Mouse (Mus musculus) forebrain, embryonic 16.5 days (tissue): Measurements from ENCODE around the gene AA467197. TPM values are rescaled to one million over a fixed set of nuclear protein-coding genes. Genes with fewer than 3 reads are reported as not detected.

ENCODE experiments used
- ATAC-seq: fragments of 200-750 bp; cut with Nextera tagmentation; 2 replicates; pipeline ENCODE4 v1.8.0; 2017; ENCODE audit warnings: mild to moderate bottlenecking, moderate library complexity
- H3K27ac ChIP-seq: fragments of 300-500 bp; sonication (generic); 2 replicates; pipeline ENCODE4 v1.5.1; 2014; ENCODE audit warnings: low read length, control low read depth
- H3K27me3 ChIP-seq: fragments of 300-500 bp; sonication (generic); replicated peaks from 2 replicates; pipeline ENCODE4 v1.6.1; 2014; ENCODE audit warnings: low read length; ENCODE audit not compliant: control insufficient read depth, insufficient read depth
- H3K36me3 ChIP-seq: fragments of 300-500 bp; sonication (generic); 2 replicates; pipeline ENCODE4 v1.6.1; 2014; ENCODE audit not compliant: control insufficient read depth, insufficient read depth
- H3K4me1 ChIP-seq: fragments of 300-500 bp; sonication (generic); replicated peaks from 2 replicates; pipeline ENCODE4 v1.6.1; 2014; ENCODE audit warnings: low read length; ENCODE audit not compliant: control insufficient read depth, insufficient read depth
- H3K4me2 ChIP-seq: fragments of 300-500 bp; sonication (generic); 2 replicates; pipeline ENCODE4 v1.6.1; 2014; ENCODE audit warnings: mild to moderate bottlenecking, low read length, control low read depth
- H3K4me3 ChIP-seq: fragments of 300-500 bp; sonication (generic); replicated peaks from 2 replicates; pipeline ENCODE4 v1.5.1; 2014; ENCODE audit warnings: mild to moderate bottlenecking, low read length, control low read depth
- H3K9ac ChIP-seq: fragments of 300-500 bp; sonication (generic); replicated peaks from 2 replicates; pipeline ENCODE4 v1.6.1; 2014; ENCODE audit warnings: low read depth, low read length, control low read depth
- H3K9me3 ChIP-seq: fragments of 300-500 bp; sonication (generic); 2 replicates; pipeline ENCODE4 v1.6.1; 2016; ENCODE audit warnings: low read length; ENCODE audit not compliant: control insufficient read depth
- WGBS: fragments of 180-500 bp; shearing (Covaris S2); extraction: QIAGEN DNeasy Blood & Tissue Kit; methylation state at CpG from one replicate; pipeline ENCODE4 v1.1.7; 2014; 5-methylcytosine and 5-hydroxymethylcytosine counted together
- polyA plus RNA-seq: library from polyadenylated mRNA; unstranded; fragments of >200 nt; fragmentation: Nextera tagmentation; extraction: Ambion mirVana; gene quantifications from 2 replicates; pipeline ENCODE4 v1.2.1, GENCODE M21; 2015

The AA467197 gene
- polyA plus RNA-seq, result not detected in 2 replicates

DNA sequence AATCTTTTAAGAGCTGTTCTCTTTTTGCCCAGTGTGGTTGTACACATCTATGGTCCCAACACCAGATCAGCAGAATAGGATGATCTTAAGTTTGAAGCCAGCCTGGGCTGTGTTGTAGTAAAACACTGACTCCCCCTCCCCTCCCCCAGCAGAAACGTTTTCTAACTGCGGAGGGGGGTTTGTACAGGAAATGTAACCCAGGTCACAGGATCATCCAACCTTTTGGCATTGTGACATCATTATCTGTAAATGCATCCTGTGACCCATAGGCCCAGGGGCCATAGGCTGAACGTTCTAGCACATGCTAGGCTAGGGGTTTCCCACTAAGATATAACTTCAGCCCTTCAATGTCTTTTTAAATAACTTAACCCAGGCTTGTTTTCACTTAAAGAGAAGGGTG lies at the start of gene AA467197:
TSS of gene AA467197 (plus strand) at position 301 of the 400 bp plus-strand sequence.
- 66% methylated on average over 3 of the region's 3 CpGs for WGBS
- no peak within 1 kb of the TSS for H3K27ac ChIP-seq
- peaks cover 13% of the 10 kb centered on the region for H3K4me1 ChIP-seq
- H3K9ac ChIP-seq, result peak within 1 kb of the TSS; percentile 48
- H3K9me3 ChIP-seq, result no peaks in the 10 kb centered on the region
- H3K4me2 ChIP-seq, result peak within 1 kb of the TSS; percentile 74
- peaks cover 5% of the 10 kb centered on the region; the same call in 1 of the 2 replicates for H3K27me3 ChIP-seq
- 0 out of 2 replicates have a peak, but pooled peaks cover 6% of the 10 kb centered on the region for H3K36me3 ChIP-seq
- peak within 1 kb of the TSS; percentile 44 for H3K4me3 ChIP-seq
- no peak for ATAC-seq

DNA sequence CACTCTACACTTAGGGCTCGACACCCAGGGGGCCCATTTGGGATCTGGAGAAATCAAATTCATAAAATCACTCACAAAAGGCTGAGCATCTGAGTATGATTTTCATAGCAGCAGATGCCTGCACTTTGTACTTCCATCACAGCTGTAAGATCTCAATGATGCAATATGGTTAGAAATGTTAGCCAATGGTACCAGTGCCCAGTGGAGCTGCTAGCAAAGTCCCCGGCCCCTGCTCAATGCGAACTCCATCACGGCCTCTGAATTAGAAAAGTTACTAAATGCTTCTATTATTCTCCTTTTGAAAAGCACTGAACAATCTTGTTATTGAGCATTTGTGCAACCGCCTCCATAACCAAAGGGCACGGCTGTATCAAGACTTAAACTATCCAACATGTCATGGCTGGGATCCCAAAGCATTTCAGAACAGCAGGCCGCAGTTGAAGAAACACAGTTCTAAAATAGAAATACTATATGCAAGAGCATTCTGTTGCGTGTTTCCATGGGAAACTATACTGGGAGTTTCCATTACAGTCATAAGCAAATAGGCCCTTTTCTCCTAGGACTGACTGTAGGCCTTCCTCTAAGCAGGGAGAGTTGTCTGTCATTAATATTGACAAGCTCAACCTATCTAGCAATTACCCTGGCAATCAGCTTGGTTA lies 48.8 kb upstream of the AA467197 start:
- H3K4me3 ChIP-seq, result no peak overlapping the region
- no peak overlapping the region for H3K4me2 ChIP-seq
- H3K27me3 ChIP-seq, result no peaks in the 10 kb centered on the region
- H3K4me1 ChIP-seq, result 0 out of 2 replicates have a peak, but pooled peaks cover 4% of the 10 kb centered on the region
- ATAC-seq, result no peak
- 60% methylated on average over 8 of the region's 8 CpGs for WGBS
- H3K9me3 ChIP-seq, result no peaks in the 10 kb centered on the region
- H3K9ac ChIP-seq, result no peak overlapping the region
- H3K36me3 ChIP-seq, result no peaks in the 10 kb centered on the region
- no peak overlapping the region for H3K27ac ChIP-seq

DNA sequence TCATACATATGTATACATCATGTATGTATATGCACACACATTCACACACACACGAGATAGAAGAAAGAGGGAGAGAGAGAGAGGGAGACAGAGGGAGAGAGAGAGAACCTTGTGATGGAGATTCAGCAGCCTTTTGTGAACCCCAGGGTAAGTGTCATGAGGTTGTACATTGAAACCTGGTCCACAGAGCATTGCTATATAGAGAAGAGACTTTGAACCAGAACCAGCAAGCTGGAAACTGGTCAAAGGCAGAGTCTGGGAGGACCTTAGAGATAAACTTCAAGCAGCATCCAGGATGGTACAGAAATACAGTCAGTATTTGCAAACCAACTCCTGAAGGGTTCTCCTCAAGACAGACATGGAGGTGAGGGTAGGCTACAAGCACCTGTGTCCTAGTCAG lies 46.4 kb upstream of the AA467197 start:
- H3K4me1 ChIP-seq, result 0 out of 2 replicates have a peak, but pooled peaks cover 4% of the 10 kb centered on the region
- no peak overlapping the region for H3K4me3 ChIP-seq

DNA sequence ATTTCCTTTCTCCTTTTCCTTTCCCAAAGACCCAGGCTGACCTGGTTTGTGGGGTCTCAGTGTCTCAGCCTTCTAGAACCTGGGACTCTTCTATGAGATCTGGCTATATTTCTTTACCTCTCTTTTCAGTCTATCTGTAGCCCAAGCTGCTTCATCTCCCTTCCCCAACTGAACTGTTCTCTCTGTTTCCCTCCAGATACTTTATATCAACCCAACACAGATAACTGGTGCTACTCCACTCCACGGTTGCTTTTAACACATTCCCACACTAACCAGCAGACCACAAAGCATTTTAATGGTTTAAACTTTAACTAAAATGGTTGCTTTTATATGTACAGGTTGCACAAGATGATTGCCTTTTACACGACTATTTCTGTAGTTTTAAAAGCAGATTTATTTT lies 45.6 kb upstream of the AA467197 start:
- Histone ChIP-seq H3K27ac (no peak overlapping the region), H3K9ac (no peak overlapping the region), H3K36me3 (no peaks in the 10 kb centered on the region), H3K4me1 (0 out of 2 replicates have a peak, but pooled peaks cover 4% of the 10 kb centered on the region), H3K4me3 (no peak overlapping the region), H3K27me3 (no peaks in the 10 kb centered on the region), H3K9me3 (no peaks in the 10 kb centered on the region), H3K4me2 (no peak overlapping the region)
- WGBS, result 74% methylated on average over 2 of the region's 2 CpGs
- ATAC-seq, result no peak

More for the DNA sequence above, 46.4 kb upstream of the AA467197 start:
- Histone ChIP-seq H3K4me2 (no peak overlapping the region), H3K27ac (no peak overlapping the region), H3K9ac (no peak overlapping the region), H3K27me3 (no peaks in the 10 kb centered on the region), H3K36me3 (no peaks in the 10 kb centered on the region), H3K9me3 (no peaks in the 10 kb centered on the region)
- ATAC-seq, result no peak
- WGBS, result 80% methylated on average over 1 of the region's 1 CpGs

DNA sequence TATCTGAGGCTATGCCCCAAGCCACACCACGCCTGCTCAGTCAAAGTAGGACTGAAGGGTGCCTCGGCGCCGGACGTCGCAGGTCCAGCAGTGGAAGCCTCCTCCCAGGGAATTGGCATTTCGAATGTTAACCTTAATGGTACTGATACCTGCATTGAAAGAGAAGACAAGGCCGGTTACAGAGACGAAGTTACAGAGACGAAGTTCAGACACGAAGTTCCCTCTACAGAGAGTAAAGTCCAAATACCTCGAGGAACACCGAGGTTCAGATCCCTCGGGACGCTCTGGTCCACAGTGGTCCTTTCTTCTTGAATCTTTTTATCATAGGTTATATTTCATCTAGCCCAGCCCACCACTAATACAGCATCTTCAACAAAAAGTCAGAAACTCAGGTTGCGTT lies 41.3 kb upstream of the AA467197 start:
- Histone ChIP-seq H3K36me3 (no peaks in the 10 kb centered on the region), H3K4me2 (no peak overlapping the region), H3K9me3 (no peaks in the 10 kb centered on the region), H3K4me3 (no peak overlapping the region), H3K27ac (no peak overlapping the region), H3K27me3 (no peaks in the 10 kb centered on the region), H3K4me1 (no peaks in the 10 kb centered on the region), H3K9ac (no peak overlapping the region)
- 93% methylated on average over 16 of the region's 16 CpGs for WGBS
- ATAC-seq, result no peak

DNA sequence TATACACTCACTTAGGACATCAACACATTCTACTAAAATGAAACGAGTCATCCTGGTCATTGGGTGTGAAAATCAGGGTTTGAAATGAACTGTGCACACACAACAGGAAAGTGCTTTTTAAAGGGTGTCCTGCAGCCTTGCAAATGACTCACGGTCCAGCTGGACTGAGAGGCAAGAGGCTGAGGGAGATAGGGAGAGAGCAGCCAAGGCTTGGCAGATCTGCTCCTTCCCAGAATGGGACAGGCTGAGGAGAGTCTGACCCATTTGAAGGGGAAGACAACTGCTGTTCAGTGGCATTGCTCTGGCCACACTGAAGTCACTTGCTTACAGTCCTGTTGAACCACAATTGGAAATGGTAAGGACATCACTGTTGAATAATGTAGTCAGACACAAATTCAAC lies 37.0 kb upstream of the AA467197 start:
- no peaks in the 10 kb centered on the region for H3K27me3 ChIP-seq

DNA sequence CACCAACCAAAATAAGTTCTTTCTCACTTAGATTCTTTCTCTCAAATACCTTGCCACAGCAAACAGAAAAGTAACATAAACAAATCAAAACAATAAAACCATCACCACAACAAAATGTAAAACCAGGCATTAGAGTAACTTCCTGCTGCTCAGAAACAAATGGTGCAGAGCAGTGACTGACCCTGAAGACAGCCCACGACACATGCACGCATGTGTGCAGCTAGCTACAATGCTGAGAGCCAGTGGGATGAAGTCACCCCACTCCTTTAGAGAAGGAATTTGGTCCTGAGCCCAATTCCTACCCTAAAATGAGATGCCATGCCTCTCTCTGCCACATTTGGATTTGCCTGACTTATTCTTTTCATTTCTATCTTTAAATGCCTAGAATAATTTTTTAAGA lies 35.4 kb upstream of the AA467197 start:
- 74% methylated on average over 2 of the region's 2 CpGs for WGBS

More for the DNA sequence above, 37.0 kb upstream of the AA467197 start:
- H3K4me1 ChIP-seq, result no peaks in the 10 kb centered on the region
- no peak overlapping the region for H3K4me3 ChIP-seq
- ATAC-seq, result no peak
- H3K27ac ChIP-seq, result no peak overlapping the region
- no peaks in the 10 kb centered on the region for H3K9me3 ChIP-seq
- no peak overlapping the region for H3K4me2 ChIP-seq
- WGBS, result 87% methylated on average over 2 of the region's 2 CpGs
- no peak overlapping the region for H3K9ac ChIP-seq
- H3K36me3 ChIP-seq, result no peaks in the 10 kb centered on the region

DNA sequence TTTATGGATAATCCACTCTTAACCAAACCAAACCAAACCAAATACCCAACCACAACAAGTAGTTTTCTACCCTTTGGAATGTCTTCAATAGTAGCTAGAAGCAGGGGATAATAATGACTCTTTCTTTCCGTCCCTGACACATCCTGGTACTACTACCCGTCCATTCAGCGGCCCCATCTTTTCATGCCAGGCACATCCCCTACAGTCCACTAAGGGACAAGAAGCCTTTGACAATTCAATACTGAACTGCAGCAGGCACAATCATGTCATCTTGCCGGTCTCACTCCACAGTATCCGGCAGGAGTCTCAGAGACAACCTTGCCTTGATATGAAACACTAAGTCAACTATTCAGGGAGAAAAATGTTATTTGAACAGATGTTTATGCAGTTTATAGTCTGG lies 31.0 kb upstream of the AA467197 start:
- no peak overlapping the region for H3K4me2 ChIP-seq

More for the DNA sequence above, 35.4 kb upstream of the AA467197 start:
- Histone ChIP-seq H3K9me3 (no peaks in the 10 kb centered on the region), H3K9ac (no peak overlapping the region), H3K4me1 (no peaks in the 10 kb centered on the region), H3K27ac (no peak overlapping the region), H3K4me2 (no peak overlapping the region), H3K4me3 (no peak overlapping the region), H3K36me3 (no peaks in the 10 kb centered on the region), H3K27me3 (no peaks in the 10 kb centered on the region)
- no peak for ATAC-seq

DNA sequence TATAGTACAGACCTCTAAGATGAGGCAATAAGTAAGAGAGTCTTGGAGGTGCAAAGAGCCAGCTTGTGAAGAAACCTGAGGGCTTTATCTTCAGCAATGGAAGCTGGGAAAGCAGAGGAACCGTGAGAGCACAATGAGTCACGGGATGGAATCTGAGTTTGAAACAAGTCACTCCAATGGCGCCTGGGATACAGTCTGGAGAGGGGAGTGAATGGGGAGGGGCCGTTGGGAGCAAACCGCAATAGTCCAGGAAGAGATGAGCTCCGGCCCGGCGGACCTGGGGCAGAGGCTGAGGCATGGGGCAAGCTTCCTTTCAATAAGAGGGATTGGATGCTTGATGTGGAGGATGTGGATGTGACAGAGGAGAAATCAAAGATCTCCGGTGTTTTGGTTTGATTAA lies 28.0 kb upstream of the AA467197 start:
- H3K27me3 ChIP-seq, result no peaks in the 10 kb centered on the region
- H3K36me3 ChIP-seq, result no peaks in the 10 kb centered on the region
- H3K4me2 ChIP-seq, result no peak overlapping the region
- no peak overlapping the region for H3K27ac ChIP-seq
- no peak overlapping the region for H3K9ac ChIP-seq
- peaks cover 6% of the 10 kb centered on the region for H3K4me1 ChIP-seq
- 76% methylated on average over 9 of the region's 9 CpGs for WGBS
- no peaks in the 10 kb centered on the region for H3K9me3 ChIP-seq
- no peak overlapping the region for H3K4me3 ChIP-seq
- ATAC-seq, result no peak

More for the DNA sequence above, 31.0 kb upstream of the AA467197 start:
- no peak for ATAC-seq
- Histone ChIP-seq H3K9me3 (no peaks in the 10 kb centered on the region), H3K4me3 (no peak overlapping the region), H3K27me3 (no peaks in the 10 kb centered on the region), H3K9ac (no peak overlapping the region), H3K4me1 (0 out of 2 replicates have a peak, but pooled peaks cover 2% of the 10 kb centered on the region), H3K36me3 (no peaks in the 10 kb centered on the region), H3K27ac (no peak overlapping the region)
- 75% methylated on average over 5 of the region's 5 CpGs for WGBS
